Mouse (Mus musculus): Measurements from ENCODE around the gene Wdr83.

The Wdr83 gene

GRCm38 (mm10) chr8:85033867-85034266 is 47.2 kb downstream of the Wdr83 start:
- DNase-seq = no peak

GRCm38 (mm10) chr8:85032622-85033311 is 48.3 kb downstream of the Wdr83 start:
- DNase-seq = no peak

DNA sequence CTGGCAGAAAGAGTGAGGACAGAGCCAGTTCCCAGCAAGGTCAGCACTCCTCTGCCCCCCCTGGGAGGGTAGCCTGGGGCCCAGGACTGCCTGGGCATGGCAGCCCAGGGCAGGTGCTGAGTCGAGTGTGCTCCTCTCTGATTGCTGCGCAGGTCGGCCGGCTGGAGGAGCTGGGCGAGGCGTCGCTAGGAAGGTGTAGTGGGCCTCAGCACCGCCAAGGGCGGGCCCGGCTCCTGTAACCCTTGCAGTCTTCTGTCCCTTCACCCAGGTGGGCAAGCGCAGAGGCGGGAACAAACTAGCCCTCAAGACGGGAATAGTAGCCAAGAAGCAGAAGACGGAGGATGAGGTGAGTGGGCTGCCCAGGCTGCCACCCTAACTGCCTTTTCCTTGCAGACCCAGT is 51.8 kb downstream of the Wdr83 start:
- DNase-seq = no peak

DNA sequence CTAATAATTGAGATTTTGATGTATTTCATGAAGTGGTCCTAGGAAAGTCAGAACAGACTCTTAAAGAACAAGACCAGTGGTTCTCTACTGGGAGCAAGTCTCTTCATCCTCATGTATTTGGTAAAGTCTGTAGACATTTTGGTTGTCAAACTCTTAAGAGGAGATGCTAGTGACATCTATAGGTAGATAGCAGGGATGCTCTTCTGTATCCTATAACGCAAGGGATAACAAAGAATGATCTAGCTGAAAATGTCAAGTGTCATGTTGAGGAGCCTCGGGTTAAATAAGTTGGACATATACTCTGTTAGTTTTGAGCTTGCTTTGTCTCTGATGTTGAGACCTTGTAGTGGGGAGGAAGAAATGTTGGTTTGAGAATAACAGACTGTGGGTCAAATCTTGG is 53.2 kb downstream of the Wdr83 start:
- no peak for DNase-seq

DNA sequence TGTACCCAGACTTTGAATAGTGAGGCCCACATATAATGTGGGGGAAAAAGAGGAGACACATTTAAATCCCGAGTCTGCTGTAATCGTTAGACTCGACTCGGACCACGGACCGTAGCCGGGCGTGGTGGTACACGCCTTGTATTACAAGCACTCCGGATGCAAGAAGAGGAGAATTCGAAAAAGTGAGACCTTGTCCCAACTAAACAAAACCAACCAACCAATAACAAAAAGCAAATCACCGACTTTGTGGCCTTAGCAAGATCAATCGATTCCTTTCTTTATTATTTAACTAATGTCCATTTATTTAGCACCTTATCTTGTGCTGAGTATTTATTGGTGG is 53.6 kb downstream of the Wdr83 start:
- no peak for DNase-seq

- DNase-seq = peak; percentile 94
These were observed 54.2 kb downstream of the Wdr83 start, which contains the start of gene Trir for GRCm38 (mm10) chr8:85026670-85027515. Gene Trir, plus strand, starts transcription at chr8:85026823.

GRCm38 (mm10) chr8:85025098-85025932 is 55.8 kb downstream of the Wdr83 start, which contains the start of gene Asna1:
Gene Asna1, minus strand, starts transcription at chr8:85025281.
- DNase-seq = peak; percentile 84

Data from thymus, postnatal 25 days (tissue).